17 mouse cellular contexts compared by ENCODE assay signal in genomic region chr12:109514292-109514818, GRCm38 (mm10).
DNase-seq lines count a peak whose midpoint lies in the region; ATAC-seq lines count a peak whose summit lies in the region.
"Had no signal": no experiment of that assay in that cellular context is flagged by ENCODE, and none has a peak within 500 bp of the region (broad histone marks: within the 10 kb centered on the region; RNA-seq: fewer than 3 reads in every experiment).

No protein-coding gene starts in this region.

- H3K4me1 ChIP-seq in embryonic facial prominence, embryonic 10.5 days = peaks cover 93% of the 10 kb centered on the region
- H3K4me1 ChIP-seq in embryonic facial prominence, embryonic 11.5 days (ENCODE audit: control insufficient read depth, insufficient read depth, low read length) = peaks cover 2% of the 10 kb centered on the region; the same call in 1 of the 2 replicates
- H3K4me1 ChIP-seq in limb, embryonic 10.5 days = peaks cover 92% of the 10 kb centered on the region
- H3K4me1 ChIP-seq in limb, embryonic 15.5 days = peaks cover 56% of the 10 kb centered on the region

- H3K4me2 ChIP-seq in embryonic facial prominence, embryonic 11.5 days (ENCODE audit: low read depth, low read length) = no peak overlapping the region
- no peak overlapping the region for H3K4me2 ChIP-seq in limb, embryonic 15.5 days
- H3K4me2 ChIP-seq: forebrain, embryonic 13.5 days; hindbrain, embryonic 15.5 days had no signal

- WGBS in embryonic facial prominence, embryonic 10.5 days = 67% methylated on average over 9 of the region's 9 CpGs
- WGBS in embryonic facial prominence, embryonic 11.5 days = 62% methylated on average over 9 of the region's 9 CpGs
- WGBS in limb, embryonic 10.5 days = 69% methylated on average over 9 of the region's 9 CpGs
- WGBS in limb, embryonic 15.5 days = 44% methylated on average over 9 of the region's 9 CpGs

- DNase-seq in embryonic facial prominence, embryonic 10.5 days (ENCODE audit: low spot score) = peak; percentile 37
- peak; percentile 29 for DNase-seq in embryonic facial prominence, embryonic 11.5 days (ENCODE audit: low spot score)
- no peak for DNase-seq in limb, embryonic 10.5 days (ENCODE audit: low spot score)
- DNase-seq in adrenal gland, adult 18-20 months (ENCODE audit: low spot score in 2 of 2) = no peak
- DNase-seq in adrenal gland, postnatal 4 days (ENCODE audit: low spot score in 2 of 2) = no peak
- DNase-seq: adrenal gland, adult 8-10 months; adrenal gland, postnatal 36 days; cerebellum, adult 11 months; cerebellum, adult 9-11 months; cerebellum, postnatal 36 days; gastrocnemius, postnatal 36 days; heart, adult 11 months; heart, postnatal 10 days had no signal

- H3K4me3 ChIP-seq in embryonic facial prominence, embryonic 10.5 days = no peak overlapping the region
- H3K4me3 ChIP-seq in embryonic facial prominence, embryonic 11.5 days (ENCODE audit: low read depth, low read length) = no peak overlapping the region
- no peak overlapping the region for H3K4me3 ChIP-seq in limb, embryonic 10.5 days
- no peak overlapping the region for H3K4me3 ChIP-seq in limb, embryonic 15.5 days
- H3K4me3 ChIP-seq: forebrain, embryonic 13.5 days; hindbrain, embryonic 15.5 days had no signal

- no peak overlapping the region for H3K9ac ChIP-seq in embryonic facial prominence, embryonic 11.5 days (replicated peaks; ENCODE audit: low read length)
- H3K9ac ChIP-seq in limb, embryonic 15.5 days = no peak overlapping the region
- H3K9ac ChIP-seq: forebrain, embryonic 13.5 days; hindbrain, embryonic 15.5 days had no signal

- no peaks in the 10 kb centered on the region for H3K9me3 ChIP-seq in embryonic facial prominence, embryonic 10.5 days
- H3K9me3 ChIP-seq in embryonic facial prominence, embryonic 11.5 days (replicated peaks; ENCODE audit: control insufficient read depth, low read length) = no peaks in the 10 kb centered on the region
- H3K9me3 ChIP-seq in limb, embryonic 10.5 days (replicated peaks) = no peaks in the 10 kb centered on the region
- H3K9me3 ChIP-seq in limb, embryonic 15.5 days = no peaks in the 10 kb centered on the region
- H3K9me3 ChIP-seq: forebrain, embryonic 13.5 days; hindbrain, embryonic 15.5 days had no signal

- H3K36me3 ChIP-seq in embryonic facial prominence, embryonic 10.5 days (replicated peaks) = no peaks in the 10 kb centered on the region
- no peaks in the 10 kb centered on the region for H3K36me3 ChIP-seq in embryonic facial prominence, embryonic 11.5 days (replicated peaks; ENCODE audit: control insufficient read depth, insufficient read depth, low read depth, low read length)
- no peaks in the 10 kb centered on the region for H3K36me3 ChIP-seq in limb, embryonic 10.5 days
- H3K36me3 ChIP-seq in limb, embryonic 15.5 days = no peaks in the 10 kb centered on the region
- H3K36me3 ChIP-seq: hindbrain, embryonic 15.5 days had no signal

- H3K27me3 ChIP-seq in embryonic facial prominence, embryonic 10.5 days (replicated peaks; ENCODE audit: low read depth, poor library complexity, severe bottlenecking) = peaks cover 11% of the 10 kb centered on the region; the same call in 1 of the 2 replicates
- no peaks in the 10 kb centered on the region for H3K27me3 ChIP-seq in embryonic facial prominence, embryonic 11.5 days (ENCODE audit: control insufficient read depth, insufficient read depth, low read length)
- no peaks in the 10 kb centered on the region for H3K27me3 ChIP-seq in limb, embryonic 10.5 days (ENCODE audit: low read depth, poor library complexity, severe bottlenecking)
- H3K27me3 ChIP-seq in limb, embryonic 15.5 days = no peaks in the 10 kb centered on the region; the same call in 1 of the 2 replicates
- H3K27me3 ChIP-seq: hindbrain, embryonic 15.5 days had no signal

- H3K27ac ChIP-seq in embryonic facial prominence, embryonic 10.5 days (replicated peaks) = 0 out of 2 replicates have a peak overlapping the region, but pooled peaks have one; percentile 15
- no peak overlapping the region for H3K27ac ChIP-seq in embryonic facial prominence, embryonic 11.5 days (replicated peaks; ENCODE audit: low read depth, low read length)
- peak overlapping the region; percentile 72 for H3K27ac ChIP-seq in limb, embryonic 10.5 days
- peak overlapping the region; percentile 9; the same call in 1 of the 2 replicates for H3K27ac ChIP-seq in limb, embryonic 15.5 days
- H3K27ac ChIP-seq: forebrain, embryonic 13.5 days; hindbrain, embryonic 15.5 days had no signal

- no peak for ATAC-seq in embryonic facial prominence, embryonic 11.5 days (replicated peaks; ENCODE audit: insufficient number of reproducible peaks, low FRiP score, low TSS enrichment, low read depth)
- peak; percentile 67 for ATAC-seq in limb, embryonic 15.5 days (ENCODE audit: insufficient number of reproducible peaks, low FRiP score, low TSS enrichment, low read depth)
- ATAC-seq: forebrain, embryonic 13.5 days; intestine, embryonic 16.5 days had no signal

Comparison
In these comparisons a context has a peak if more than half of its experiments do, and no peak if none do; other contexts are left out.
1. DNase-seq: peak in embryonic facial prominence, embryonic 10.5 days (single experiment) and embryonic facial prominence, embryonic 11.5 days (single experiment); none in limb, embryonic 10.5 days (single experiment), adrenal gland, adult 18-20 months (0 of 2) and adrenal gland, postnatal 4 days (0 of 2).